Mouse (Mus musculus) adrenal gland, postnatal 14 days (tissue): Measurements from ENCODE around the gene Pif1. TPM values are rescaled to one million over a fixed set of nuclear protein-coding genes. Genes with fewer than 3 reads are reported as not detected.

Experiments used
- DNase-seq: peaks from one replicate; pipeline ENCODE4 v3.0.0; 2021; ENCODE audit warnings: mixed read lengths
- long read RNA-seq, 2 experiments: library from polyadenylated mRNA; stranded (forward); transcript quantifications; one replicate each; pipeline ENCODE4 v2.0.0; 2021
- total RNA-seq: library from RNA; stranded (reverse); gene quantifications from 2 replicates; pipeline ENCODE4 v1.2.3, GENCODE M21; 2021

The Pif1 gene
- 1.7 and 2.9 TPM in 2 replicates for total RNA-seq
- long read RNA-seq, experiment 1, partial matches to known transcripts, result 2 of 8 reads
- long read RNA-seq, experiment 1, other reads (novel, unspliced or antisense), result 2 of 8 reads
- long read RNA-seq, experiment 2, partial matches to known transcripts, result 0 of 4 reads
- long read RNA-seq, experiment 2, other reads (novel, unspliced or antisense), result 3 of 4 reads

DNA sequence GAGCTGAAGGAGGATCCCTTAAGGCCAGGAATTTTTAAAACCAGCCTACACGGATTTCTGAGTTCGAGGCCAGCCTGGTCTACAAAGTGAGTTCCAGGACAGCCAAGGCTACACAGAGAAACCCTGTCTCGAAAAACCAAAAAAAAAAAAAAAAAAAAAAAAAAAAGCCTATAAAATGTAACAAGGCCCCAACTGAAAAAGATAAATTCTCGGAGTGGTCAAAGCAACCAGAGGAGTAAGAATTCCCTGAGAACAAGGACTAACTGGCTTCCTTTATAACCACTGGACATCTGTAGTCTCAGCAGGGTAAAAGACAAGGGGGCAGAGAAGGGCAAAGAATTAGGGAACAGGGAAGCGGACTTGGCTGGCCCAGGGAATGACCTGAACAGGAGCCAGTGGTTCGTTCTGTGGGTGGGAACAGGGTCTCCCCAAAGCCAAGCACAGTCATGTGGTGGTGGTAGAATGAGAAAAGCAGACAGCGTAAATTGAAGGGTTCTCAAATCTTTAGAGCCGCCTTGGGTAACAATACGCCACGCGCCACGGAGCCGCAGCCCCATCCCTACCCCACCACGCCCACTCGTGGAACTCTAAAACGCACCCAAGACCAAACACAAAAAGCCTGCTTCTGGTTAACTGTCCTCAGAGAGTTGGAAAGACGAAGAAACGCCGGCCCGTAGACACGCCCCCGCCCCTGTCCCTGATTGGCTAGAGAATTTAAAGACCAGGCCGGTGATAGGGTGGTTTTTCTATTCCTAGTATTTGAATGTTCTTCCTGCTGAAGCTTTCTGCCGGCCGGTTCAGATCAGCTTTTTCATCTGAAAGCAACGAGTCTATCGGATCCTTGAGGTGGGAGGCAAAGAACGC is at the start of gene Pif1:
Pif1 (plus strand) TSS at position 755 of the 864 bp plus-strand sequence.
- peak; percentile 93 for DNase-seq

DNA sequence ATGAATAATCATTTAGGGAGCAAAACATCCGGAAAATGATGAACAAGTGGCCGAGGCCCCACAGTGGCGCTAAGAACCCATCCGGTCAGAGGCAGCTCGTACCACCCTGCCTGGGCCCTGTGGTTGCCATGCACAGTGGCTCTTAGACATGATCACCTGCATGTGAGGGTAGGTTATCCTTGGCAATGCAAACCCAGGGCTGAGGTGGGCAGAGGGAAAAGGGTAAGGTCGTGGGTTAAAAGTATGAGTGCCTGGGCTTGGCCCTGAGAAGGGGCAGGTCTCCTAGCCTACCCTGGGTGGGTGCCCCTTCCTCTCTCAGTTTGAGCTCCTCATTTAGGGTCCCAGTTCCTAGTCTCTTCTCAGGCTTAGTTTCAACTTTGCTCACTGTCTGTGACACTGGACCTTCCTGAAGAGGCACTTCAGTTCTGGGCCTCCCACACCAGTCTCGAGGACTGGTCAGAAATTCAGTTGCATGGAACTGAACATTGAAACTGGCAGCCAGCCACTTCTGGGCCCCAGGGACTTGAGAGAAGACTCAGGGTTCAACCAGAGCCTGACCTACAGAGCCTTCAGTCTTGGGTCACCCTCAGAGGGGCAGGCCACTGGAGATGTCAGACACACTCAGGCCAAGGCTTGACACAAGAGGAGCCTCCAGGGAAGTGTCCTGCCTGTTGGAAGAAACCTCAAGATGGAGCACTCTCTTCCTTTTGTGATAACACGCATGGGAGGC is 48.9 kb upstream of the Pif1 start:
- DNase-seq, result peak; percentile 63

DNA sequence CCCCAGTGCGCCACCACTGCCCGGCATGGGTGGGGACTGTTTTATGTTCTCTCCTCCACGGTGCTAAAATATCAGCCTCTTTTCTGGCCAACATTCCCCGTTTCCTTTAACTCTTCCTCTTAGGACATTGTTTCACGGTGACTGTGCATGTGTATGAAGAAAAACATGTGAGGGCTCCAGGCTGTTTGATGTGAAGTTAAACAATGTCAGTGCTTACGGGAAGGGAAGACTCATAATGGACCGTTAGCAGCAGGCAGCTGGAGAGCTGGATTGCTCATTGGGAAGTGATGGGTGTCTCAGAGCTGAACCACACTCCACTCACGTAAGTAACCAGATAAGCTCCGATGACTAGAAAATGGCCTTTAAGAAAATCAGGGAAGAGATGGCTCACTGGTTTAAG is 47.3 kb upstream of the Pif1 start:
- no peak for DNase-seq

DNA sequence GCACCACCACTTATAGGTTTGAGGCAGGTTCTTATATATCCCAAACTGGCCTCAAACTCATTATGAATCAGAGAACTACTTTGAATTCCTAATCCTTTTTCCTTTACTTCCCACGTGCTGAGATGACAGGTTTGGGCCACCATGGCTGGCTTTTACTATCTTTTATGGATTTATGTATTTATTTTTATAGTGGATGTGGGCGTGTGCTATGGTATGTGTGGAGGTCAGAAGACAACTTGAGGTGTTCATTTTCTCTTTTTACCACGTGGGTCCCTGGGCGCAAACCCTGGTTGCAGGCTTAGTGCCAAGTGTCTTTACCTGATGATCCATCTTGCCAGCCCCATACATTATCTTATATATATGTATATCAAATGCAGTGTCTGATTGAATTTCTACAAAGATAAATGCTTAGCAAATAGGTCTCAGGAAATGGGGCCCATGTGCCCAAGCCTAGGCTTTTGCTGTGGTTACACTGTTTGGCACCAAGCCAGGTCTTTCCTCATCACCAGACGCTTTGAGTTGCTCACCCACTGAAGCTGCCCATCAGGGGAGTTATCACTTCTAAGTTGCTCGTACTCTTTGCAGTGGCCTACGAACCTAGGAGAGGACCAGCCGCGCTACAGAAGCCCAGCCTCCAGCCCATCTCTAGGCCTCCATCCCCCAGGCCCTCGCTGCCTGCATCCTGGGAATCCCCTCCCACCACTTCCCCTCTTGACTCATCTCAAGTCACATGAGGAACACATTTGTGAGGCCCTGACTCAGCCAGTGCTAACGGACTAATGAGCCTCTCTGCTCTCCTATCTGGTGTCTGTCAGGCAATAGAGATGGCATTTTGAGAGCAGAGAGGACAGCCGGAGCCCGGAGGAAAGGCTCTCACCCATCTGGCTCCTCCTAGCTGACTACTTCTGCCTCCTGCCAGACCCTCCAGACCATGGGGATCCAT is 45.6 kb upstream of the Pif1 start:
- DNase-seq, result peak; percentile 87

DNA sequence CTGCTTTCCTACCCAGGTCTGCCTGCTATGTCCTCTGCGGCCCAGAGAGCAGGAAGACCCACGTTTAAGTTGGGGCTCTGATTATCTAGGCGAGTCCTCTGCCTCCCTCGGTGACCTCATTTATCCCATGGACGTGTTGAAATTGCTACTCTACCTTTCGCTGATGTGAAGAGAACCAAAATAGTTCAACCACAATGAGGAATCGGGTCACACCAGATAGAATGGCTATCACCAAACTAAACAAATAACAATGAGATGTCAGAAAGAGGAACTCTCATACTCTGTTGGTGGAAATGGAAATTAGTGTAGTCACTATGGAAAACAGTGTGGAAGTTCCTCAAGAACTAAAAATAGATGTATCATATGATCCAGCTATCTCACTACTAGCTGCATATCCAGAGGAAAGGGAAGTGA is 44.8 kb upstream of the Pif1 start:
- DNase-seq, result no peak

DNA sequence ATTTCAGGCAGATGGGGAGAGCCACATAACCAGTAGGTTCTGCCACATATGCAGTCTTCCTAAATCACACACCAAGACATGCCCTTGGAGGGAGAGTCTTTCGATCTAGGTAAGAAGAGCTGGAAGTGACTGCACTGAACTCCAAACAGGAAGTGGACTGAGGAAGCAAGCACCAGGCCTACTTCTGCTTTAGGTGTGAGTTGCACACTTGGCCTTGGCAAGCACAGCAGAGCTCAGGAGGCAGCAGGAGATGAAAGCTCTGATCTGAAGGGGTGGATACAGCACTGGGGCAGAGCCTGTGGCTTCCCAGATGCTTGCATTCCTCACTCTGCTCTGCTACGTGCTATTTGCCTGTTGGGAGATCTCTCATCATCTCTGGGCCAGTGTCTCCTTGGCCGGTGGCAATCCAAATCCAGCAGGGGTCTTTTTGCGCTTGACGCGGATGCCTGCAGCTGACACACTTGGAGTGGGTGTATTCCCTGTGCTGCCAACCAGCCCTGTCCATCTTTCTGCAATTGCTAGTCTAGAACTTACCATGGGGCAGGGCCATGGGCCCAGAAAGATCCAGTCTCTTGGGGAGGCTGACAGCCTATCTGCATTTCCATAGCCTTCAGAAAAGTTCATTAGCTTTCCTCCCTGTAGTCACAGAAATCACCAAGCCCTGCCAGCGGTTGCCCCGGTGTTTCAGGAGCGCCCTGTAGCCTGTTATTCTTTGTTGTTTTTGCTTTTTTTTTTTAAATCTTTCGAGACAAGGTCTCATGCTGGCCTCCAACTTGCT is 41.1 kb upstream of the Pif1 start:
- DNase-seq, result peak; percentile 50

DNA sequence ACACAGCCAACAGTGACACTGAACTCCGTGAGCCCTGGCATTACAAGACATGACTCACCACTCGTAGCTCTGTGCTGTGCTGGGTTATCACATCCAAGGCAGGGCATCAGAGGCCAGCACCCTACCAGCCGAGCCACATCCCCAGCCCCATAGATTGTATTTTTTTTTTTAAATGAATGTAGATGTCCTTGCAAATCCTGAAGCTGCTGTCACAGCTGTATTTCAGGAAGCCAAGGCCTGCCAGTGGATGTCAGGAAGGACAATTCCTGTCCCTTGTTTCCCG is 40.6 kb upstream of the Pif1 start:
- peak; percentile 83 for DNase-seq

DNA sequence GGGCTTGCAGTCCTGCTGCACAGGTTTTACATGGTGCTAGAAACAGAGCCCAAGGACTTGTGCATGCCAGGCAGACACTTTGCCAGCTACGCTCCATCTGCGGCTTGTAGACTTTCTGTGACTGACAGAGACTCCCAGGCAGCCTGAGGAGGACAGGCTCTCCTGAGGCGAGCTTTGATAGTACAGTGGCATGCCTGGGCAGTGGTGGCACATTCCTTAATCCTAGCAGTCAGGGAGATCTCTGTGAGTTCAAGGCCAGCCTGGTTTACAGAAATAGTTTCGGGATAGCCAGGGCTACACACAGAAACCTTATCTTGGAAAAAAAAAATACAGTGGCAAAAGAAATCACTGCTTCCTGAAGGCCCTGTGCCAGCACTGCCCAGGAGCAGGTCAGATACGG is 39.8 kb upstream of the Pif1 start:
- DNase-seq, result peak; percentile 66

DNA sequence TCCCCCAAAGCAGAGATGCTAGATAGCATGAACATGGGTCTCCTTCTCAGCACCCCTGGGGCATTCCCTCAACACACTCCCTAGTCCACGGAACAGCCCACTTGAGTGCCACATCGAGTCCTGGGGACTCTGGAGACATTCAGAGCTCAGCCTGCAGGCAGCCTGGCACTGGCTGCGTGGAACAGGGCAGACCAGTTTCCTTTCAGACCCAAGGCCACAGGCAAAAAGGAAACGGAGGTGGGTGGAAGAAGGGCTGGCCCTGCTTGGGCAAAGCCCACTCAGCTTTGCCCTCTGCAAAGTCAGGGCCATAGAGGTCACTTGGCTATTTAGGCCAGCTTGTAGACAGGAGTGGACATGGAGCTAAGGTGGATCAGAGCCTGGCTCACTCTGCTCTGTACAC is 39.1 kb upstream of the Pif1 start:
- peak; percentile 56 for DNase-seq

DNA sequence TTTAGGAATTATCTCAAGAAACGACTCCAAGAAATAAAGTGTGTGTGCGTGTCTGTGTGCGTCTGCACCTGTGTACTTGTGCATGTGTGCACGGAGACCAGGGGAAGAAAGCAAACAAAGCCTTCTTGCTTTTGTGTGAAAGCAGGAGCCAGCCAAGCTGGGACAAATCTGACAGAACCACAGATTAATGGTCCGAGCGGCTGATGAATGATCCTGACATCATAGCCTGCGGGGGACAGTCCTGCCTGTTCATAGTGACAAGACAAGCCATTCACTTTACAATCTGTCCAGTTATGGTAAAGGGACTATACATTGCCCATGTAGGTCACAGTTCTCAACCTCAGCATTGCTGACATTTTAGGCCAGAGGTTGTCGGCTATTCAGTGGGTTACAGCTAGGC is 38.6 kb upstream of the Pif1 start:
- peak; percentile 62 for DNase-seq

DNA sequence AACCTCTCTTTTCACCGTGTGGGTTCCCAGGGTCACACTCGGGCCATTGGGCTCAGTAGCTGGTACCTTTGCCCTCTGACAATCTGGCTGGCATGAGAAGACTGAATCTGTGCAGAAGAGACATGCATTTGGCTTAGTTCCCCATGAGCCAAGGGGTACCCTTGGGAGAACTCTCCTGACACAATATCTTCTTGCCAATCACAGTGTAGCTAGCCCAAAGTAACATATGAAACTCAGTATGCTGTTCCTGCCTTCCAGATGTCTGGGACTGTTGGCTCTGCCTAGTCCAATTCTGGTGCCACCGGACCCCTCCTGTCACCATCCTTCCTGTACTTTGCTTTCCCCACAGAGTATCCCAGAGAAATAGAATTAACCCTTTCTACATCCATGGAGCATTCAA is 37.8 kb upstream of the Pif1 start:
- peak; percentile 40 for DNase-seq

DNA sequence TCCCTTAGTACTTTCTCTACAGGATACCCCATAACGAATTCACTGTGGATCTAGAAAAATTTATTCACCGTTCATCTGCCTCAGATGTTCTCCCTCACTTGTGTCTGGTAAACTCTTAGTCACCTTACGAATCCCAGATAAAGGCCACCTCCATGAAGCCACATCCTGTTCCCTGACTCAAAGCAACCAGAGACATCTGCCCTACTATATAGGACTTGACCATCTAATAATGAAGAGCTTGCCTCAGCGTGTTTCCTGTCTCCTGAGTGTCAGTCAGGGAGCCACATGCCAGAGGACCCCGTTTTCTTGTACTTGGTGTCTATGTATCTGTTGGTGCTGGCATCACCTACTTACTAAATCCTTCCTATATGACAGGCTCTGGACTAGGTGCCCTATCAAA is 37.3 kb upstream of the Pif1 start:
- no peak for DNase-seq

DNA sequence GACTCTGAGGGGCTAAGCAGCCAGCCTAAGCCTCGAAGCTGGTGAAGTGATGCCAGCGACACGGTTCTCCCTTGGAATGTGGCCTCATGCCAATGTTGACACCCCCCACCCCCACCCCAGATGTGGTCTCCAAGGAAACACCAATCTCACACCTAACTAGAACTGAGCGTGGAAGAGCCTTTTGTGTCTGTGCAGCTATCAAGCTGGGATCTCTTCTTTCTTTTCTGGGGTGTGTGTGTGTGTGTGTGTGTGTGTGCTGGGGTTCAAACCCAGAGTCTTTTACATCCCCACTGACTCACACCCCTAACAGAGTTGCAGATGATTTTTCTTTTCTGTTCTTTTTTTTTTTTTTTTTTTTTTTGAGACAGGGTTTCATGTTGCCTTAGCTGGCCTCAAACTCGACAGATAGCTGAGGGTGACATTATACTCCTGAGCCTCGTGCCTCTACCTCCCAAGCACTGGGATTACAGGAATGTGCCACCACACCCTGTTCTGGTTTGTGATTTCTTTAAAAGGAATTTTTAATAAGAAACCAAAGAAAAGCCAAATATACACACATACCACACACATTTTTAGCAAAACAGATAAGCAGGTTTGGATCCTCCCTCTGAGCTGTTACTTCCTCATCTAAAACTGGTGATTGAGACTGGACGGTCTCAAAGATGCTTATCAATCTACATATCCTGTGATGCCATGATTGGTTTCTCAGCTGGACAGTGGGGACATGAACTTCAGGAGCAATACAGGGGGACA is 36.7 kb upstream of the Pif1 start:
- no peak for DNase-seq

DNA sequence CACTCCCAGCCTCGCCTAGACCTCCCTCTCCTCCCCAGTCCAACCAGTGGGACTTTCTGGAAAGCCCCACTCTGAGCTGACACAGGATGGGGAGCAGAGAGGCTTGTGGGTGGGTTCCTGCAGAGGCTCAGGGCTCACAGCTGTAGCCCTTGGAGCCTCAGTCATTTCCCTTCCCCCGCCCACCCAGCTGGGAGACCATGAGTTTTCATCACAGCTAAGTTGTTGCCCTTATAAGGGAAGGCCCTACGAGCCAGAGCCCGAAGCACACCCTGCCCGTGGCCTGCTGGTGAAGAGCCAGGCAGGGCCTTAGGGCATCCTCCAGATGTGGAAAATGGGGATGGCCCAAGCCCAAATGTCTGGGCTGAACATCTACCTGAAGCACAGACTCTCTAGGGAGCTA is 35.9 kb upstream of the Pif1 start:
- DNase-seq, result peak; percentile 80

DNA sequence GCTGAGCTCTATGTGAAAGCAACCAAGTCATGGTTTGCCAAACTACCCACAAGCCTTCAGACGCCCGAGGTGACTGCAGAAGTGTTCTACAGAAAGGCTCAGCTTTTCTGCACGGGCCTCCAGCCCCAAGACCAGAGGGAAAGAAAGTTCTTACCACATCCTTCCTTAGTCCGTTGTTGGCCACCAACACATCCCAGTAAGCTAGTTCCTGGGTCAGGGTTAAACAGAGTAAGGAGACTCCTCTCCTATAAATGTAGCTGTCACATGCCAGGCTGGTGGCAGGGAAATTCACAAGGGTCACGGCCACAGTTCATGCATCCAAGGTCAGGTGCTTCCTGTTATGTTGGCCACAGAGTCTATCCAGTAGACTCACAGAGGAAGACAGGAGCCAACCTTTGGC is 34.8 kb upstream of the Pif1 start:
- peak; percentile 66 for DNase-seq

DNA sequence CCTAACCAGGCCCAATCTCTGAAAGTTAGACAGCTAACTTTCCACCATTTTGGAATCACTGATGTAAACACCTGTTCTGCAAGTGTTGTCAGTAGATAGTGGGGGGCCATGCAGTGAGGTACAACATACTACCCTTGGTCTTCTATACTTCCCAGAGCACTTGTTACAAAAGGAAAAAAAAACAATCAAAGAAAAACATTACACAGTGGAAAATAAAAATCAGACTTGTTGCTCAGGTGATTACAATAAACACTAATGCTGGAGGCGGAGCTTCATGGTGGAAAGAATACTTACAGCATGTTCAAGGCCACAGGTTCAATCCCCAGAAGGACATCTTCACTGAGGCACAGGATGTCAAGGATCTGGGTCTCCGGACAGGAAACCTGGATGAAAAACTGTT is 34.2 kb upstream of the Pif1 start:
- DNase-seq, result no peak

DNA sequence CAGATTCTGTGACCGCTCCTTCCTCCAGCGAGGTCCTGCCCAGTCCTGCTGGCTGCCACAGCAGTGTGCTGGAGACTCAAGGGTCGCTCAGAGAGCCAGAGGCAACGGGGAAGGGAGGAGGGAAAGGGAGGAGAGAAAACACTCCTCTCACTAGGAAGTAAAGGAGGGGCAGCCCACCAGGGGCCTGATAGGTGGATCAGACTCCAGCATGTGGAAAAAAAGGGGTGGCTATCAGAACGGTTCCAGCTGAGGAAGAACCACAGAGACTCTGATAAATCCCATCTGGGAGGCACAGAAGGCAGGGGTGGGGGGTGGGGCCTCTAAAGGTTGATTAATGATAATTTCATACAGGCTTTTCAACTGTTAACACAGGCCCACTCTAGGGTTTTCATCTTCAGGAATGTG is 32.0 kb upstream of the Pif1 start:
- DNase-seq, result peak; percentile 11

DNA sequence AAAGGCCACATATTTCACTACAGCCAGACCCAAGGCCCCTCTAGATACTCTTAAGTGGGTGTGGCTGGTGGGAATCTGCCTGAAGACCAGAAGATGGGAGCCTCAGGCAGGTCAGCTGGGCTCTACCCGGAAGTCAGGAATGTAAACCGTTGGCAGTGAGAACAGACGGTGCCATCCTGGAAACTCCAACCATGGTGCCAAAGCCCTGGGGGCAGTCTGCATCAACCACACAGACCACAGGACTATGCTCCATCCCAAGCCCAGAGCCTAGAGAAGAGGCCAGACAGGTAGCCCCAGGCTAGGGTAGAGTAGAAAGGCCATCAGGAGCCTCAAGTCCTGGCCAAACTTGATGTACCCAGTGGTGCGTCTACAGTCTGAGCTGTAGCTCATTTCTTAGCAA is 31.3 kb upstream of the Pif1 start:
- DNase-seq, result no peak

DNA sequence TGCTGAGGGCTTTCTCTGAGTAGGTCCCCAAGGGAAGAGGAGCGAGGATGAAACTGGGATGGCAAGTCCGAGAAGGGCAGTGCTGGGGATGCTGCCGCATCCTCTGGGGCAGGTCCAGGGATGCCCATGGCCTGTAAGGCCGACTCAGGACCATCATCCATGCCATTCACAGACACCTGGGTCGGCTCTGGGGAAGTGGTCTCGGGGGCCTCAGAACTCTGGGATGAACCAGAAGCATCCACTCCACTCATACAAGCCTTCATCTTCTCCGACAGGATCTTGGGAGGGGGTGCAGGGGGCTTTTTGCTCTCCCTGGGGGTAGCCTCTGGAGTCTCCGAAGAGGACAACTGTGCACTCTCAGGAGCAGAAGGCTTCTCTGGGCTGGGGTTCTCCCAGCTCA is 30.6 kb upstream of the Pif1 start:
- no peak for DNase-seq

DNA sequence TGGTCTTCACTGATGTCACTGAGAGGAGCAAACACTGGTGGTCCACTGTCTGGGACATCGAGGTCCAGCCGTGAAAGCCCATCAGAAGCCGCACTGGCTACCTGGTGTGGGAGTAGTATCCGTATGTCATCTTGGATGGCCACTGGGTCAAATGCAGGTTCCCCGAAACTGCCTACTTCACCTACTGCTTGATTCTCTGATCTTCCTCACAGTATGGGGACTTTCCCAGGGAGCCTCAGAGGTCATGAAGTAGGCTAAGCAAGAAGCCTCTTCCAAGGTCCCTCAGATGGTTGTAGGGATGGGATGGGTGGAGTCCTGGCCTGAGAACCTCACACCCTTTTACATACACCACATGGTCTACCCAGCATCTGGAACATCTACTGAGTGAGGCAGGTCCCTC is 30.0 kb upstream of the Pif1 start:
- no peak for DNase-seq

DNA sequence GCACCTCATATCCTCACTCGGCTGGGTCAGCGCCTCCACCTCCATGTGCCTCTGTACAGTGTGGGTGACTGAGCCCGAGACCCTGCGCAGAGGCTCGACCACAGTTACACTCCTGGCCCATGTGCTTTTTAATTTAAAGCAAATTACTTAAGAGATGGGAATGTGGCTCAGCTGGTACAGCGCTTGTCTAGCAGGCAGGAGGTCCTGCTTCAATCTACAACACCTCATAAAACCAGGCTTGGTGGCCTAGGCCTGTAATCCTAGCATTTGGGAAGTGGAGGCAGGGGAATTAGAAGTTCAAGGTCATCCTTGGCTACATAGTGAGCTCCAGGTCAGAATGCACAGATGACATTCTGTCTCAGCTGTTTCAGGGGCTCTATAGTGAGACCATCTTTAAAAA is 28.2 kb upstream of the Pif1 start:
- DNase-seq, result no peak
